Mouse (Mus musculus) lung, adult 2 months (tissue): ENCODE data around the gene Ube2q1.

Source experiments
- CTCF ChIP-seq: fragments of 200-500 bp; IDR thresholded peaks from 2 replicates; pipeline ENCODE4 v1.5.1; 2011; ENCODE audit warnings: mild to moderate bottlenecking, low read length, control low read depth; ENCODE audit not compliant: insufficient read depth
- POLR2A ChIP-seq: fragments of 200-500 bp; IDR thresholded peaks from 2 replicates; pipeline ENCODE4 v1.6.1; 2011; ENCODE audit warnings: low read depth, mild to moderate bottlenecking, control low read depth, low read length, borderline replicate concordance; ENCODE audit errors: extremely low read depth

DNA sequence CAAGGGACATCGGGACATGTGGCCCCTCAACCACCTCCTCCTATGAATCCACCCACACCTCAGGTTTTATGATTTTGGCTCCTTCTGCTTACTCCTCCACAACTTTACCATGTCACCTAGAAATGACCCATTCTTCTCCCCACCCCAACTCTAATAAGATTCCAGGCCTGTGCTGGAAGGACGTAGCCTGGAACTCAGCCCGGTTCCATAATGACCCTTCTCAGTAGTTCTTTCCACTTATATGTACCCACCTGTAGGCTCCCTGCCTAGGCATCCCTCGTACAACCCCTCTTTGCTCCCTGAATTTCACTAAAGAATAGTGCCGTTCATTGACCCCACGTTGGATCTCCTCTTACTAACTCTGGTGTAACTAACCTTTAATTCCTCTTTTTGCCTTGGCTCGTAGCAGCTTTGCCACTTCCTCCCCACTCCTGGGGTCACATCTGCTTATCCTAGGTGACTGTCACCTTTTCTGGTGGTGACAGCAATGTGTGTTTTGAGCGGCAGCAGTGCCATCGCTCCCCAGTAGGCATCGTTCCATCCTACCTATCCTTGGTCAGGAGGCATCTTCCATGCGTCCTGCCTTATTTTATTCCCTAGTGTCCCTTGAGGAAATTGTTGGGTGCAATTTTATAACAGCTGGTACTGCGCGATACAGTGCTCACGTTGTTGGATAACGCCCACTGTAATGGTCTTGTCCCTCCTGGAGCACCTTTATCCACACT lies 982 bp downstream of the Ube2q1 start:
- TF ChIP-seq CTCF (no peak), POLR2A (no peak)
